Mouse (Mus musculus): ENCODE results near the gene Psmg1. TPM values are rescaled to one million over a fixed set of nuclear protein-coding genes. Genes with fewer than 3 reads are reported as not detected.

The Psmg1 gene
- polyA plus RNA-seq, 1 experiment from 2014 or later, result 64.4 TPM

Small RNA genes lying within 50 kb of the gene (microRNA-seq; reads per million reads assigned to microRNA genes)
- not detected for gene Gm27833

Other genes with a start within 250 kb of the Psmg1 start
- gene Brwd1, start 91.6 kb upstream of the Psmg1 start, polyA plus RNA-seq (2015; fragmentation: Nextera tagmentation; extraction: Ambion mirVana), result 68.6 and 70.0 TPM in 2 replicates
- 480 and 562 TPM in 2 replicates for gene Hmgn1, start 136.8 kb upstream of the Psmg1 start, polyA plus RNA-seq (2015; fragmentation: Nextera tagmentation; extraction: Ambion mirVana)
- 55.4 and 63.1 TPM in 2 replicates for gene Wrb, start 154.4 kb upstream of the Psmg1 start, polyA plus RNA-seq (2015; fragmentation: Nextera tagmentation; extraction: Ambion mirVana)
- 0.66 and 0.90 TPM in 2 replicates for gene Lca5l, start 201.3 kb upstream of the Psmg1 start, polyA plus RNA-seq (2015; fragmentation: Nextera tagmentation; extraction: Ambion mirVana)
- 50.3 and 60.9 TPM in 2 replicates for gene Sh3bgr, start 209.5 kb upstream of the Psmg1 start, polyA plus RNA-seq (2015; fragmentation: Nextera tagmentation; extraction: Ambion mirVana)
- 0.49 and 0.61 TPM in 2 replicates for gene B3galt5, start 244.8 kb upstream of the Psmg1 start, polyA plus RNA-seq (2015; fragmentation: Nextera tagmentation; extraction: Ambion mirVana)

Data from stomach, embryonic 16.5 days (tissue).